Mouse (Mus musculus) lung, postnatal 14 days (tissue): ENCODE data around the gene Rcor2.

Experiments
- DNase-seq: peaks from one replicate; pipeline ENCODE4 v3.0.0; 2021

Rcor2 gene

DNA sequence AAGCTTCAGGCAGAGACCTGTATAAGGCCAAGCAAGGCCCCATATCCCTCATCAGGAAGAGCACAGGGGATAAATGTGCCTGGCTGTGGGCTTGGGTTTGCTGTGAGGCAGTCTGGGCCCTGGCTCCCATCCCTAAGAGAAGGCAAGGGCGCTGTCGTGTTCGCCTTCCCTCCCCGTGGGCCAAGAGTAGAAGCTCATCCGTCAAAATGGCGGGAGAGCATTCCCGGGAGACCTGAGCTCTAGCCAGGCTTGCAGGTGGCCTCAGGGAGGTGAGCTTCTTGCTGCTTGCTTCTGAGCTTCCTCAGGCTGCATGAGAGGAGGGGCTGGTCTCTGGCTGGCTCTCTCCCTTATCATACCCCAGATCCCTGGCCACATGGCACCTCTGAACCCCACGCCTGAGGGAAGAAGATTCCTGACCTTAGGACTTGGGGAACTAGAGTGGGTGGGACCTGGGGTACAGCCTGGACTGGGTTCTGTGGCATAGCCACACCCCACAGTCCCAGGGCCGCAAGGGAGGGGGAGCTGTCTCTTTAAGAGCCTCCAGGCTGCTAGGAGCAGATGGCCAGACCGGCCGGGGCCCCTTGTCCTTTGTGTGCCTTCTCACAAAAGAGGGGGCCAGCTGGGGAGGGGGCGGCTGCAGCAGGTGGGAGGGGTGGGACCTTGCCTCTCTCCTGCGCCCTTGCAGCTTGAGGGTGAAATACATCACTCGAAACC is 1.5 kb upstream of the Rcor2 start:
- no peak for DNase-seq

DNA sequence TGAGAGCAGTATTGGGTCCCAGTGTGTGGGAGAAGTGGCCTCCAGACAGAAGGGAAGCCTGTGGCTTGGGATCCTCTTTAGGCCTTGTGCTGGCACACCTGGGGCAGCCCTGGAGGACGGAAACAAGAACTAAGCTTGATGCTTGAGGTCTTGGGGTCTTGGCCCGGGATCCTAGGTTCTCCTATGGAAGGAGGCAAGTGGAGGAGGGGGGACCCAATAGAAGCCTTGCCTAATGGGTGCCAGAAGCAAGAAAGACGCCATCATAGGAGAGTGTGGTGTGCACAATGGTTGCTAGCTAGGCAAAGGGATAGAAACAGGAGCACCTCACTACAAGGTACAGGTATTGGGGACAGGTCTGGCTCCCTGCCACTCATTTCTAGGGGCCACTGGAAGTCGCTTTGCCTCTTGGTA is 699 bp upstream of the Rcor2 start:
- DNase-seq: no peak

DNA sequence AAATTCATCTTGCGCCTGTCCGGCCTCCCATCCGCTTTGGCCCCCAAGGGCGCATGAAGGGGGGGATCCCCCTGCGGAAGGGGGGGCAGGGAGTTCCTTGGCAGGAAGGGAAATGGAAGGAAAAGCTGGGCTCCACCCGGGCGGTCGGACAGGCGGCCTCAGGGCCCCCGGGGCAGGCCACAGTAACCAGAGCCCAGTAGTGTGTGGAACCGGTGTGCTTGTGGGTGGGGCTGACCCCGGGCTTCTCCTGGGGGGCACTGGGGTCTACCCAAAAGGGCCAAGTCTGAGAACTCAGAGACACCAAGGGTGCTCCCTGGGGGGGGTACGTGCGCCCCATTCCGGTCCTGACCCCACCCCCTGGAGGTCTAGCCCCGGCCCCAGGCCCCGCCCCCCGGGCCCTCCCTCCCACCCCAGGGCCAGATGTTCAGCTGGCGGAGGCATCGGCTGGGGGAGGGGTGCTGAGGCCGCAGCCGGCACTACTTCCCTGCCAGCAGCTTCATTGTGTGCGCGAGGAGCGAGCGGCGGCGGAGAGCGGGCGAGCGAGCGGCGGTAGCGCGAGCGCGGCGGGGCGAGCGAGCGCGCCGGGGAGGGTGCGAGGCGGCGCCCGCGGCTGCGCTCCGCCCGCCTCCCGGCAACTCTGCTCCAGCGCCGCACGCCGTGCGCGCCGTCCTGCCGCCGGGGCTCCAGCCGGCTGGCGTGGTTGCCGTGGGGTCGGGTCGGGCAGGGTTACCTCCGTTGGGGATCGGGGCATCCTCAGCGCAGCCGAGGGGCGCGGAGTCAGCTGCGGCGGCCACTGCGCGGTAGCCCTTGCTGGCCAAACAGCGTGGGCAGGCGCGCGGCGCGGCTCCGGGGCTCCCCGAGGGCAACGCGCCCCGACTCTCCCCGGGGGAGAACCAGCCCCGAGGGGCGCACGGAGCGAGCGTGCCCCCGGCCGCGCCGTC is 926 bp downstream of the Rcor2 start:
- DNase-seq: peak; percentile 82

DNA sequence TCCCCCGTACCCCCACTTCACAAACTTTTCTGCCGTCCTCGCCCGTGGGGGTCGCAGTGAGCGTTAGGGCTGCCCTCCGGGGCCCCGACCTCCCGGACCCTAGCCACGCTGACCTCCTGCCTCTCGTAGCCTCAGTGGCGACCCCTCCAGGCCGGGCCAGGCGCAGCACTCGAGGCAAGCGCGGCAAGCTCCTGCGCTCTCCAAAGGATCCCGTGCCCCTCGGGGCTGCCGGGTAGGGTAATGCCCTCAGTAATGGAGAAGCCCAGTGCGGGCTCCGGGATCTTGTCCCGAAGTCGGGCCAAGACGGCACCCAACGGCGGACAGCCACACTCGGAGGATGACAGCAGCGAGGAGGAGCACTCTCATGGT is 1.6 kb downstream of the Rcor2 start:
- peak; percentile 81 for DNase-seq

DNA sequence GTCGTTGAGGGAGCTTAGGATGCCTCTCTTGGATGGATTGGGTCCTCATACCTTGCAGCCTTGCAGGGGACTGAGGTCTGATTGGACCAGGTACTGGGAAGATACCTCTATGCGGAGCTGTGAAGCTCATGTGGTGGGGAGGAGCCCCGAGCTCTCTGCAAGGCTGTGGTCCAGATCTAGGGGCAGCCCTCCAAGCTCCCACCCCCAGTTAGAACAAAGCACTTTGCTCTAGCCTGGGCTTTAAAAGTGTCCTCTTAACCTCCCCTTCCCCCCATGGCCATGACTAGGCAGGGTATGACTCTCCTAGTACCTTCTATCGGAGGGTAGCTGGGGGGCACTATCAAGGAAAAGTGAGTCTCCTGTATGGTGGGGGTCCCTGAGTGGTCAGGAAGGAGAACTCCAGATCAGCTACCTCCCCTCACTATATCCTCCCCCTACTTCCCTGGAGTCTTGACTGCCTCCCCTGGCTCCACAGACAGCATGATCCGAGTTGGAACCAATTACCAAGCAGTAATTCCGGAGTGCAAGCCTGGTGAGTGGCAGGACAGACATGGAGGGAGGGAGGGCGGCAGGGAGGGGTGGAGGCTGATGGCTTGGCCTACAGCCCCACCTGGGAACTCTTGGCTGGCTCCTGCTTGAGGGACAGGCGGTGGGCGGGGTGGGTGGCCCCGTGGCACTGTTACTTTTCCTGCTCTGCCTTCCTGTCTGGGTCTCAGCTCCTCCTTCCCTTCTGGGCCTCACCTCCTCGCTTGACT is 2.3 kb downstream of the Rcor2 start:
- no peak for DNase-seq

DNA sequence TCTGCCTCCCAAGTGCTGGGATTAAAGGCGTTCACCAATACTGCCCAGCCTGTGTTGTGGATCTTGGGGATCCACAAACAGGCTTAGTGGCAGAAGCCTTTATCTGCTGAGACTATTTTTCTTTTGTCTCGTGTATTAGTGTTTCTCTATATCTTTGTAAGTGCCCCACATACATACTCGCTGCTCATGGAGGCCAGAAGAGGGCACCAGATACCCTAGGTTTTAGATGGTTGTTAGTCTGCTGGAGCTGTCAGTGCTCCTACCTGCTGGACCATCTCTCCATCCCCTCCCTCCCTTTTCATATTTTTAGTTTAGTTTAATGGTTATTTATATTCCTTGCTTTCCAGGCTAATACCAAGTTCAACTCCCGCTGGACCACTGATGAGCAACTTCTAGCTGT is 6.4 kb downstream of the Rcor2 start:
- DNase-seq: no peak

DNA sequence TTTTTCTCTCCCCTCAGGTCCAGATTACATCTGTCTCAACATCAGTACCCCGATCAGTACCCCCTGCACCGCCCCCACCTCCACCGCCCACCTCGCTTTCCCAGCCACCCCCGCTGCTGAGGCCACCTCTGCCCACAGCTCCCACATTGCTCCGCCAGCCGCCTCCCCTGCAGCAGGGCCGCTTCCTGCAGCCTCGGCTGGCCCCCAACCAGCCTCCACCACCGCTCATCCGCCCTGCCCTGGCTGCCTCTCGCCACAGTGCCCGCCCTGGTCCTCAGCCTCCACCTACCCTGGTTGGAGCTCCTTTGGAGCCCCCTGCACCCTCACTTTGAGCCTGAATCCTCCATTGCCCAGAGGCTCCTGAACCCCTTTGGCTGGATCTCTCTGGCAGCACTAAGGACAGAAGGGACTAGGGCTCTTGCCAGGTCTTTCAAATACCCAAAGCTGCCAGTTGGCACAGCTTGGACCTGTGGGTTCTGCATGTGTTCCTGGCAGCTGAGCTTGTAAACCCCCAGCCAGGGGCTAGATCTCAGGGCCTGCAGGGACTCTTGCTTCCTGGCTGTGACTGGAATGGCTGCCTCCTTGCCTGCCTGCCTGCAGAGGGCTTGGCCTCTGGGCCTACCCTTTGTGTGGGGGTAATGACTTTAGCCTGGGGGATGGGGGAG is 7.3 kb downstream of the Rcor2 start:
- DNase-seq: no peak

DNA sequence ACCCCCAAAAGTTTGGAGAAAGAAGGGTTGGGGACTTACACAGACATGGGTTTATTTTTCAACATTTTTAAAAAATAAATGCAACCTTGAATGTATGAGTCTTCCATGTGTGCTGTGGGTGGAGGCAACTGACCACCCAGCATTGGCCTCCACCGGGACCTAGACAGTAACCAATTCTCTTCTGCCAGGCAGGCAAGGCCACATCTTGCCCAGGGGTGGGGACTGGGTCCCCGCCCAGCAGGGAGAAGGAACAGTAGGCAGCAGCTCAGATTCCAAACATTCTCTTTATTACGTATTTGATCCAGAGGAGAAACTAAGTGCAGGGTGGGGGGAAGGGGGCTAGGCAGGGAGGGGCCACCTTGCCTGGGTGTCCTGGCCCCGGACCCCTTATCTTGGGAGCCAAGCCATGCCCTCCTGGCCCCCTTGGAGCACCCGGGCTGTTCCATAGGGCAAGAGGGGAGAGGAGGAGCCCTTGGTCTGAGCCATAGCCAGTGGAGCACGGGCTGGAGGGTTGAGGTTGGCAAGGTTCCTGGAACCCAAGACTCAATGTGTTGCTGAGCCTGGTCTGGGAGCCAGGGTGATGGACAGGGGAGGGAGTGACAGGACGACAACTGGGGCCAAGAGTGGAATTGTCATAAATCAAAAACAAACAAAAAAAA is 8.1 kb downstream of the Rcor2 start:
- DNase-seq: no peak

DNA sequence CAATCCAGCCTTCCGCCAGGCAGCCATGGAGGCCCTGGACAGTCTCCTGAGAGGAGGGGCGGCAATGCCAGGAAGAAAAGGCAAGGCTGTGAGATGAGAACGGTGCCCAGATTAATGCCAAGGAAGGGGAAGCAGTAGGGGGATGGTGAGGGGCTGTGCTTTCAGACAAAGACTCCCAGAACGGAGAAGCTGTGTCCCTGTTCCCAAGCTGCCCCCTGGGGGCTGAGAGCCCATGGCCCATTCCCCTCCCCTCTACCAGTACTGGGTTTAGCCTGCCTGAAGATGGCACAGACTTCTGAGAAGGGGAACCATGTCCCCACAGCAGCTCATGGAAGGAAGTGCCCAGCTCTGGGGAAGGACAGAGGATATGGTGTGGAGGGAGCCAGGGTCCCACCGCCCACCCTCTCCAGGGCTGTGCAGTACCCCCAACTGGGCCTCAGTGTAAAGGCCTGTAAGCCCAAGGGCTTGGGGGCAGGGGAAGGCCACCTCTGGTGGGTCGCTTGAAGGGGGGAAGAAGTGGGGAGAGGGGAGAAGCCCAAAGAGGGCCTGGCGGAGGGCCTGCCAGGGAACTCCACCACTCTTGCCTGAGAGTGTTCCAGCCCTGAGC is 9.0 kb downstream of the Rcor2 start:
- DNase-seq: no peak

DNA sequence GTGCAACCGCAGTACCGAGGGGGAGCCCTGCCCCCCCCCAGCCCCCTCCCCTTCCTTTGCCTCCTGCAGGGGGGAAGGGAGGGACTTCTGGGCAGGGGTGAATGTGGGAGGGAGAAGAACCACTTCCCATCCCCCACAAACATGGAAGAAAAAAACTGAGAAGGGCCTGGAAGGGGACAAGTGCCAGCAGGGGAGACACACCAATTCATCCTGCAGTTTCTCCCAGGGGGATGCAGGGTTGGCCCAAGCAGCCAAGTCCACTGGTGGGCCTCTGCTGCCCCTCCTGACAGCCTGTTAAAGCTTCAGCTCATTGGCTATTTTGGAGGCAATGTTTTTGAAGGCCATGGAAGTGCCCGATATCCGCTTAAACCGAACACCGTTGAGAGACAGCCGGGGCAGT is 9.7 kb downstream of the Rcor2 start:
- no peak for DNase-seq

DNA sequence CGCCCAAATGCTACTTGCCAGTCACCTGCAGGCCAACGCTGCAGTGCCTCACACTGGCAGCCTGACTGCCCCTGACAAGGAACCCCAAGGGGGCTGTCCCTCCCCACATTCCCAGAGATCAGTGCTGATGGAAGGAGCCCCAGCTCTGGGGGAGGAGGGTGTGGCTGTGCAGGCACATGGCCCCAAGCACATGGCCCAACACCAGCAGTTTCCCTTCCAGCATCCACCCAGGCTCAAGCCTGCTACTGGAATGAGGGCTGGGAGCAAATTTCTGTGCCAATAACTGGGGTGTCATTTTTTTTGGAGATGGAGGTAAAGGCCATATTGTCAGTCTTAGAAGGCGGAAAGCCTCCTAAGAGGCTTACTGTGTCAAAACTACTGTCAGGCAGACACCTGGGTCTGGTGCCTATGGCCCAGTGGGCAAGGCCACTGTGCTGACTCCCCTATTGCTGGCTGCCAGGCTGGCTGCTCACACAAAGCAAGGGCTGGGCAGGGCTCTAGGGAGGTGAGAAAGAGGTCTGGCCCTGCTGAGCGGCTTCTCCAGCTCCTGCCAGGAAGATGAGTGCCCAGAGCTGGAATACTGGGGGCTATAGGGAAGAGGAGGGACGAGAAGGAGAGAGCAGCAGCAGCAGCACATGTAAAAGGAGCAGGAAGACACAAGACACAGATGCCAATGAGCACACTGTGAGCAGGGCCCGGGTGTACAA is 11.2 kb downstream of the Rcor2 start:
- no peak for DNase-seq

DNA sequence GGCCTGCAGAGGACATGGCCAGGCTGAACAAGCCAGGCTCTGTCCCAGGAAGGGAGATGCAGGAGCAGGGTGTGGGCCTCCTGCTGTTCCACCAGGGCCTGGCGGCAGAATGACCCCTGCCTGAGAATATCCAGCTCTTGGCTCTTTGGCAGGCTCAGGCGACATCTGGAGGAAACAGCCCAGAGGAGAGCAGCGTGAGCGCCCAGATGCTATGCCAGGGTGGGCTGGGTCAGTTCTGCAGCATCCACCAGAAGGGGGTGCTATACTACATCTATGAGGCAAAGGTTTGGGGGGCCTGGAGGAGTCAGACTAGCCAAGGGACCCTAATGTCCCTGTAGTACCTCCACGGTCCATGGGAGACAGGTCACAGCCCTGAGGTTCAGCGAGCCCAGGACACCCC is 12.0 kb downstream of the Rcor2 start:
- peak; percentile 67 for DNase-seq

DNA sequence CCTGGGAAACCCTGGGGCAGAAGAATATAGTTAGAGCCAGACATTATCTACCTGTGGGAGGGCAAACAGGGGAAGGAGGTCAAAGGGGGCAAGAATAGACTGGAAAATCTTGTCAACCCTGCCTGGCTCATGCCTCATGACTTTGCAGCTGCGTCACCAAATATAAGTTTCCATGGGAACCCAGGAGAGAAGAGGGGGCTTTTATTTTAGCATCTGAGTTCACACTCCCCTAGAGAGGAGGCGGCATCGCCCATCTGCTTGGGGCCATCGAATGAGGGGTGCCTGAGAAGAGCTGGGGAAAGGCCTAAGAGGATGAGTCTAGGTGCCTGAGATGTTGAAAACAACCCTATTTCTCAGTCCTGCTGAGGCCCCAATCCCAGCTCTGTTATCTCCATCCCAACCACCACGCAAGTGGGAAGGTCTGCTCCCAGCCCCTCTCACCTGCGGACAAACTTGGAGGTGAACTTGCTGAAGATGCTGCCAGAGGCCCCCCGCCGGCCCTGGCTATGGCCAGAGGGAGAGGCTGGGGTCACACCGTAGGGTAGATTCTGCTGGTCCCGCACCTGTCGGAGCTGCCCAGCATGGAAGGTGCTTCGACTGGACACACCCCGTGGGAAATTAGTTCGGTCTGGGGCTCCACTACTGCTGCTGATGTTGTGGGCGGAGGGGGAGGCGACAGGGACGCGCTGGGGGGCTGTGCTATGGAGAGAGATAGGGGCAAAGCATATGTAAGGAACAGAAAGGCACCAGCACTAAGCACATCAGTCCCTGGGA is 13.6 kb downstream of the Rcor2 start:
- DNase-seq: no peak

DNA sequence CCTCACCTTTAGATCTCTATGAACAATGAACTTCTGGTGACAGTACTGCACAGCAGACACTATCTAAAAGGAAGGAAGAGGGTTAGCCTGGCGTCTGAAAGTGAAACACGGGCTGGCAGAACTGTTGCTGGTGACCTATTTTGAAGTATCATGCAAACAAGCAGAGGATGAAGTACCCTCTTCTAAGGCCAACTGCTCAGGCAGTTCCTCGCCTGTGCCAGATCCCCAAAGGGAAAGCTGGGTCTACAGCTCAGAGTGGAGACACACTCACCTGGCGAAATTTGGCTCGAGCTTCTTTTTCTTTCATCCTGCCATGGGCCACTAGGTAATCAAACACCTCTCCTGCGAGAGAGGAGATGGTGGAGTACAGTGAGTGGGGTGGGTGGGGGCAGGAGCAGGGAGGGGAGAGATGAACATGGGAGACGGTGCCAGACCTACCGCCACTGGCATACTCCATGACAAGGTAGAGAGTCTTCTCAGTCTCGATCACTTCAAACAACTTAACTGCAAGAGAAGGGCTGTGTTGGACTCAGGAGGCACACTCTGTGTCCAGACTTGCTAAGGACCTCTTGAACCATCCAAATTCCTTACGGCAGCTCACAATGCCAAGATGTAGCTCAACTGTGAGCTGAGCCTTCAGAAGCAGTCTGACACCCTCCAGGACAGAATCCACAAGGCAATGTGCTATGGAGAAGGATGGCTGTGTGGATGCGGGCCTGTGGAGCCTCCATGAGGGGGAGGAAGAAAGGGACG is 19.6 kb downstream of the Rcor2 start:
- no peak for DNase-seq

DNA sequence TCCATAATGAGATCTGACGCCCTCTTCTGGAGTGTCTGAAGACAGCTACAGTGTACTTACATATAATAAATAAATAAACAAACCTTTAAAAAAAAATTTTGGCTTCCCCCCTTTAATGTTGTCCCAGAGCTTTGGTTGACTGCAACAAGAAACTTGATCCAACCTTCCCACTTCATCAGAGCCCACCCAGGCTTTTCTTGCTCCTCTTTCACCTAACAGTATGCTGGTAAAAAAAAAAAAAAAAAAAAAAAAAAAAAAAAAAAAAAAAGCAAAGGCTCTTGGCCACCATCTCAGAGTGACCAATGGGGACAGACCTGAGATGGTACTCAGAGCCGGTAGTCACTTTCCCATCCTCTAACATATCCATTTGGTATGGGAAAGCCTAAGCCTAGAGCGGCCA is 21.2 kb downstream of the Rcor2 start:
- DNase-seq: no peak

DNA sequence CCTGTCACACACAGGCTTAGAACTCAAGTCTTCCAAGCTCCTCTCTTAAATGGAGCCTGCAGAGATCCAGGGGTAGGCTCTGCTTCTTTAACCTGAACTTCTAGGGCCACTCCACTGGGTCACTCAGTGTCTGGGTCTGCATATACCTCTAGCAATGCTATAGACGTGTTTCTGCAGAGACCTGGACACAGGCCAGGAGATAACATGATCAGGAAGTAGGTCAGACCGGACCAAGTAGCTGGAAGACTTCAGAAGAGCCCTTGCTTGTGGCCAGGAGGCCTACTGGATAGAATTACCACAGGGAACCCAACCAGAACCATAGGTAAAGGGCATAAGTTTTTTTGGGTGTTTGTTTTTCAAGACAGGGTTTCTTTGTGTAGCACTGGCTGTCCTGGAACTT is 22.6 kb downstream of the Rcor2 start:
- no peak for DNase-seq

DNA sequence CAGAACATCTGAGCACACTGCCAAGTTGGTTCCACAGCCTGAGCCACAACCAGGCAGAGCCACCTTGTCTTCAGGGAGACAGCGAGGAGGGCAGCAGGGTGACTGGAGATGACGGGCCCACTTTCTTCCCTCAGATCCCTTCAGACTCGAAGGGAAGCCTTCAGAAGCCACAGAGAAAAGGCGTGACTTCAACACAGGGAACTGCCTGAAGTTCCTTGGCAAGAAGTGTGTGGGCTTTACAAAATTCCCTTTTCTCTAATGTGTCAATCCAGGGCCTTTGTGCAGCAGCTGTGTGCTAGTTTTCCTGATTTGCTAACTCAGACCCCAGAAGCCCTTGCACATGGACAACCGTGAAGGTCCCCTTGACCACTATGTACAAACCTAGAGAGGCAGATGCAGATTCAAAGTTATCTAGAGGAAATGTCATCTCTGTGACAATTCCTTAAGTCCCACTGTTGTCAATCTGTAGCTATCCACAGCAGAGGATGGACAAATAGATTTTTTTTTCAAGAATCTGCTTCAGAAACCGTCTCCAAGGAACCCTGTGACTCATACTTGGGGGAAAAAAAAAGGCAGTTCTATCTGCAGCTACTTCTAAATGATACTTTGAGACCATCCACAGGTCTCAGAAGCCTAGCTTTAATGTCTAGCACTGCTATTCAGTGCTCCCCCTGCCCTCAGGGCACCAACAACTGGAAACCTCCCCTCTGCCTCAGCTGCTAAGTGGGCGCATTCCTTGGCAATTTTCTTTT is 25.0 kb downstream of the Rcor2 start:
- DNase-seq: no peak

DNA sequence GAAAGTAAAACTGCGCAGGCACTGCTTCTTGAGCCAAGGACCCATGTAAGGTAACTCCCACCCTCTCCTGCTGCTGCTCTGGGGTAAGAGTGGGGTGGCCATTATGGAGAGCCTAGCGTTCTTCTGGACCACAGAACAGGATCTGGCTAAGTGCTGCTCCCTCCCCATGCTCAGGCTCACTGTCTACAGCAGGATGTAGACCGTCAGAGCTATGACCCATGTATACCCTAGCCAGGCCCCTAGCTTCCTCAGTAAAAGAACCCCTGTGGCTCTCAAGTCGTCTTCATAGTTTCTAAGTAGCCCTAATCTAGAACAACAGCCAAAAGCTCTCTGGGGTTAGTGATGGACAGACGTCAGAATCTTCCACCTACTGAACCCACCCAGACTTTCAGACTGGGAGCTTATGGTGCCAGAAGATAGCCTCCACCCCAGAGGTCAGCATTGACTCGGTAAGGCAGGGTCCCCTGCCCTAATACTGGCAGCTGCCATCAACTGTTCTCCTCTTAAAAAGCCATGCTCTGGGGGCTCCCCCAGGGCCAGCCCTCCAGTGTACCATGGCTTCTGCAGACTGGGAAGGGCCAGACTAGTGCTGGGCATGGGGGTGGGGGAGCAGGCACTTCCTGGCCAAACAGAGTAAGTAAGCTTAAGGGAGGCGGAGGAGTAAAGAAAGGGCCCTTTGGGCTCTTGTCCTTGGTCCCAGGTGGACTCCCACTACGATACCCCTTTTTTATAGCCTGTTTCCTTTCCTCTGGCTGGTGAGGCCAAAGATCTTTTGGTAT is 27.2 kb downstream of the Rcor2 start:
- no peak for DNase-seq
